Mouse (Mus musculus) E14TG2a.4 (cell line): Measurements from ENCODE around the gene Lrguk.

Source experiments
- CTCF ChIP-seq: conservative IDR thresholded peaks from 2 replicates; pipeline ENCODE4 v1.5.1; 2014; ENCODE audit warnings: low read length
- NANOG ChIP-seq: IDR thresholded peaks from 2 replicates; pipeline ENCODE4 v1.6.1; 2014; ENCODE audit warnings: borderline replicate concordance, low read length, mixed read lengths
- POU5F1 ChIP-seq: IDR thresholded peaks from 2 replicates; pipeline ENCODE4 v1.6.1; 2014; ENCODE audit warnings: low read length, borderline replicate concordance

GRCm38 (mm10) chr6:34156057-34156456 is 126.8 kb downstream of the Lrguk start:
- TF ChIP-seq CTCF = no peak
- TF ChIP-seq NANOG = no peak
- TF ChIP-seq POU5F1 = no peak
